11 mouse cellular contexts compared by ENCODE assay signal in the genomic region with DNA sequence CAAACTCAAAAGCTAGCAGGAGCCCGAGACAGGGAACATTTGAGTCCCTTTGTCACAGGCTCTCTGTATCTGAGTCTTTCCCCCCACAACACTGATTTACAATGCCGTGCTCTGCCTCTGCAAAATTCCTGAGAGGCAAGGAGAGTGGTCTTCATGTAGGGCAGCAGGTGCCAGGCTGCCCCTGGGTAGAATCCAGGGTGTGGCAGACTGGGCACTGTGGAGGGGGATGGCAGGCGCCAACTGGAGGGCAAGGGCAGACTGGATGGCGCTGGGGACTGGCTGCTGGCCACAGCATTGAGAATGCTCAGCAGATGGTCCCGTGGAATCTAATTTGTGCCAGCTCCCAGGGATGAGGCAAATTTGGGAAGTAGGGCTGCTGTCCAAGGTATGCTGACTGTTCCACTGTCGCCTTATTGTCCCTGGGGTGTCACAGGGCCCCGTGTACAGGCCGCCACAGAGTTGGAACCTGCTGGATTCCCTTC. TPM values are rescaled to one million over a fixed set of nuclear protein-coding genes. Genes with fewer than 3 reads are reported as not detected.
DNase-seq lines count a peak whose midpoint lies in the region; ATAC-seq and TF ChIP-seq lines count a peak whose summit lies in the region.
"Had no signal": no experiment of that assay in that cellular context is flagged by ENCODE, and none has a peak within 500 bp of the region (broad histone marks: within the 10 kb centered on the region; RNA-seq: fewer than 3 reads in every experiment).

No protein-coding gene starts in this region.

- DNase-seq in retina, postnatal 1 day, result peak; percentile 33
- DNase-seq in retina, embryonic 14.5 days (ENCODE audit: low spot score), result no peak
- DNase-seq in forebrain, postnatal 0 days, result peak; percentile 64
- DNase-seq in layer of hippocampus, postnatal 10 days (ENCODE audit: low spot score in 2 of 2), result peak; percentile 57 to 71
- peak; percentile 70 for DNase-seq in right cerebral cortex, postnatal 25 days
- DNase-seq in thymus, adult 18-20 months, result no peak
- no peak for DNase-seq in thymus, adult 2 months
- DNase-seq: kidney, adult 9 months had no signal

- H3K4me2 ChIP-seq in forebrain, postnatal 0 days (ENCODE audit: low read depth), result no peak overlapping the region
- H3K4me2 ChIP-seq: embryonic facial prominence, embryonic 13.5 days; lung, embryonic 15.5 days had no signal

- no peak overlapping the region for H3K4me3 ChIP-seq in forebrain, postnatal 0 days (ENCODE audit: low read depth, low read length)
- no peak overlapping the region for H3K4me3 ChIP-seq in thymus, adult 2 months (ENCODE audit: control insufficient read depth, insufficient read depth, low read length)
- H3K4me3 ChIP-seq: embryonic facial prominence, embryonic 13.5 days; lung, embryonic 15.5 days had no signal

- no peak for TF ChIP-seq POLR2A in thymus, adult 2 months (IDR thresholded peaks at IDR 0.05; ENCODE audit: control insufficient read depth, extremely low read depth, insufficient read depth, low read length, poor library complexity)

- no peaks in the 10 kb centered on the region for H3K9me3 ChIP-seq in forebrain, postnatal 0 days (ENCODE audit: low read length)
- H3K9me3 ChIP-seq: embryonic facial prominence, embryonic 13.5 days; lung, embryonic 15.5 days had no signal

- peaks cover 10% of the 10 kb centered on the region; the same call in 1 of the 2 replicates for H3K4me1 ChIP-seq in forebrain, postnatal 0 days (ENCODE audit: insufficient read depth)
- H3K4me1 ChIP-seq in thymus, adult 2 months (replicated peaks; ENCODE audit: control insufficient read depth, insufficient read depth, low read length), result no peaks in the 10 kb centered on the region

- ATAC-seq in forebrain, postnatal 0 days, result peak; percentile 63
- no peak for ATAC-seq in megakaryocyte progenitor cell, adult 5-6 weeks (replicated peaks; ENCODE audit: poor library complexity)

- H3K27me3 ChIP-seq in forebrain, postnatal 0 days (ENCODE audit: insufficient read depth, low read length), result no peaks in the 10 kb centered on the region
- no peaks in the 10 kb centered on the region; the same call in 1 of the 2 replicates for H3K27me3 ChIP-seq in thymus, adult 2 months (ENCODE audit: control insufficient read depth, insufficient read depth, low read length)
- H3K27me3 ChIP-seq: lung, embryonic 15.5 days had no signal

- no peak for TF ChIP-seq CTCF in forebrain, postnatal 0 days (IDR thresholded peaks at IDR 0.05; ENCODE audit: low read depth)
- no peak for TF ChIP-seq CTCF in thymus, adult 2 months (IDR thresholded peaks at IDR 0.05; ENCODE audit: borderline replicate concordance, control insufficient read depth, extremely low read depth, insufficient read depth, low read length, poor library complexity)

- peak overlapping the region; percentile 35; the same call in 1 of the 2 replicates for H3K9ac ChIP-seq in forebrain, postnatal 0 days
- H3K9ac ChIP-seq: embryonic facial prominence, embryonic 13.5 days; lung, embryonic 15.5 days had no signal

- peak overlapping the region; percentile 79 for H3K27ac ChIP-seq in forebrain, postnatal 0 days (ENCODE audit: low read depth, low read length)
- H3K27ac ChIP-seq in thymus, adult 2 months (ENCODE audit: control insufficient read depth, insufficient read depth, low read length), result no peak overlapping the region
- H3K27ac ChIP-seq: embryonic facial prominence, embryonic 13.5 days; lung, embryonic 15.5 days had no signal

- 41% methylated on average over 8 of the region's 8 CpGs for WGBS in forebrain, postnatal 0 days
- WGBS in thymus, adult 2 months, result 89% methylated on average over 8 of the region's 8 CpGs

- H3K36me3 ChIP-seq in forebrain, postnatal 0 days (ENCODE audit: insufficient read depth), result peaks cover 16% of the 10 kb centered on the region; the same call in 1 of the 2 replicates
- H3K36me3 ChIP-seq in thymus, adult 2 months (ENCODE audit: control insufficient read depth, insufficient read depth, low read length), result no peaks in the 10 kb centered on the region
- H3K36me3 ChIP-seq: embryonic facial prominence, embryonic 13.5 days; lung, embryonic 15.5 days had no signal

RNA-seq across cellular contexts. Expression of a gene that starts 20.8 kb away (rescaled TPM):
- 13.2 and 14.0 TPM in 2 replicates for total RNA-seq in forebrain, postnatal 0 days (2014; rRNA removed)
- polyA plus RNA-seq in forebrain, postnatal 0 days (2015; fragmentation: Nextera tagmentation; extraction: Ambion mirVana), result 8.6 and 10.6 TPM in 2 replicates
- total RNA-seq in layer of hippocampus, postnatal 10 days (2021), result 1 to 10 TPM; 7.3 to 9.1 TPM
- 0.20 TPM in 1 of 2 replicates, not detected in the other for total RNA-seq in megakaryocyte progenitor cell, adult 5-6 weeks (2015)
- total RNA-seq in megakaryocyte progenitor cell, adult 5-6 weeks (2017), result not detected in 2 replicates
- polyA plus RNA-seq in thymus, adult 2 months (2012; rRNA removed), result 19.5 and 48.9 TPM in 2 replicates

Comparison
In these comparisons a context has a peak if more than half of its experiments do, and no peak if none do; other contexts are left out.
1. DNase-seq: peak in retina, postnatal 1 day (single experiment), forebrain, postnatal 0 days (single experiment), layer of hippocampus, postnatal 10 days (2 of 2) and right cerebral cortex, postnatal 25 days (single experiment); none in retina, embryonic 14.5 days (single experiment), thymus, adult 18-20 months (0 of 2) and thymus, adult 2 months (single experiment).
2. RNA of a gene that starts 20.8 kb away (total RNA-seq): 13.2 to 14.0 TPM in forebrain, postnatal 0 days and 7.3 to 9.1 TPM in layer of hippocampus, postnatal 10 days; 0.20 TPM in megakaryocyte progenitor cell, adult 5-6 weeks; every median in the first group is over 4 times any median in the second.